Mouse (Mus musculus) forebrain, embryonic 14.5 days (tissue): ENCODE measurements around the gene Lztr1. TPM values are rescaled to one million over a fixed set of nuclear protein-coding genes. Genes with fewer than 3 reads are reported as not detected.
A peak's percentile ranks its signal among the peaks of the same experiment; 100 is the strongest.
"Not testable (repeated sequence)": the region's sequence is repeated elsewhere in the genome, so short reads cannot be mapped to it uniquely, and the experiment has no call there.

ENCODE experiments used
- ATAC-seq: fragments of 200-750 bp; cut with Nextera tagmentation; 2 replicates; pipeline ENCODE4 v1.8.0; 2017; ENCODE audit warnings: mild to moderate bottlenecking, moderate library complexity
- DNase-seq: peaks from one replicate; pipeline ENCODE4 v3.0.0-alpha.2; 2015; ENCODE audit warnings: low spot score
- H3K27ac ChIP-seq: fragments of 300-500 bp; sonication (generic); 2 replicates; pipeline ENCODE4 v1.5.1; 2014; ENCODE audit warnings: low read depth, mild to moderate bottlenecking, control low read depth, low read length, moderate library complexity
- H3K27me3 ChIP-seq: fragments of 300-500 bp; sonication (generic); replicated peaks from 2 replicates; pipeline ENCODE4 v1.6.1; 2014; ENCODE audit warnings: low read length, control low read depth, mixed read lengths; ENCODE audit not compliant: control insufficient read depth, insufficient read depth
- H3K36me3 ChIP-seq: fragments of 300-500 bp; sonication (generic); 2 replicates; pipeline ENCODE4 v1.6.1; 2014; ENCODE audit warnings: low read length, control low read depth; ENCODE audit not compliant: control insufficient read depth, insufficient read depth
- H3K4me1 ChIP-seq: fragments of 300-500 bp; sonication (generic); 2 replicates; pipeline ENCODE4 v1.6.1; 2014; ENCODE audit warnings: antibody characterized with exemption, low read length, control low read depth; ENCODE audit not compliant: control insufficient read depth, insufficient read depth
- H3K4me2 ChIP-seq: fragments of 300-500 bp; sonication (generic); 2 replicates; pipeline ENCODE4 v1.6.1; 2014; ENCODE audit warnings: mild to moderate bottlenecking, control low read depth, low read length
- H3K4me3 ChIP-seq: fragments of 300-500 bp; sonication (generic); 2 replicates; pipeline ENCODE4 v1.5.1; 2014; ENCODE audit warnings: low read depth, low read length, control low read depth
- H3K9ac ChIP-seq: fragments of 300-500 bp; sonication (generic); 2 replicates; pipeline ENCODE4 v1.6.1; 2014; ENCODE audit warnings: mild to moderate bottlenecking, low read length, control low read depth, moderate library complexity
- H3K9me3 ChIP-seq: fragments of 300-500 bp; sonication (generic); replicated peaks from 2 replicates; pipeline ENCODE4 v1.6.1; 2016; ENCODE audit warnings: low read length, control low read depth, mixed read lengths; ENCODE audit not compliant: control insufficient read depth
- WGBS: fragments of 180-500 bp; shearing (Covaris S2); extraction: QIAGEN DNeasy Blood & Tissue Kit; methylation state at CpG from one replicate; pipeline ENCODE4 v1.1.7; 2014; 5-methylcytosine and 5-hydroxymethylcytosine counted together
- polyA plus RNA-seq: library from polyadenylated mRNA; unstranded; fragments of >200 nt; fragmentation: Nextera tagmentation; extraction: Ambion mirVana; gene quantifications from 2 replicates; pipeline ENCODE4 v1.2.1, GENCODE M21; 2014

Lztr1 gene
- polyA plus RNA-seq, 1 experiment from 2014 or later: 87.6 TPM

- no peak overlapping the region for H3K9ac ChIP-seq
- ATAC-seq: peak; percentile 69; the same call in 1 of the 2 replicates
- H3K4me3 ChIP-seq: no peak overlapping the region
- DNase-seq: peak; percentile 86
- 43% methylated on average over 2 of the region's 2 CpGs for WGBS
- no peak overlapping the region for H3K4me2 ChIP-seq
- peak overlapping the region; percentile 80 for H3K27ac ChIP-seq
- H3K27me3 ChIP-seq: no peaks in the 10 kb centered on the region
- H3K36me3 ChIP-seq: no peaks in the 10 kb centered on the region
- no peaks in the 10 kb centered on the region for H3K9me3 ChIP-seq
- peaks cover 20% of the 10 kb centered on the region for H3K4me1 ChIP-seq
These were observed 11.8 kb upstream of the Lztr1 start for GRCm38 (mm10) chr16:17496499-17497305.

- Histone ChIP-seq H3K27me3 (no peaks in the 10 kb centered on the region), H3K4me3 (no peak overlapping the region), H3K4me2 (peak overlapping the region; percentile 14; the same call in 1 of the 2 replicates), H3K9me3 (no peaks in the 10 kb centered on the region), H3K27ac (peak overlapping the region; percentile 5; the same call in 1 of the 2 replicates), H3K4me1 (peaks cover 20% of the 10 kb centered on the region), H3K36me3 (no peaks in the 10 kb centered on the region), H3K9ac (peak overlapping the region; percentile 46)
- WGBS: 12% methylated on average over 10 of the region's 10 CpGs
- ATAC-seq (peak; percentile 66), DNase-seq (peak; percentile 61)
These were observed 9.1 kb upstream of the Lztr1 start for GRCm38 (mm10) chr16:17499249-17499883.

- ATAC-seq (no peak), DNase-seq (no peak)
- H3K27me3 ChIP-seq: no peaks in the 10 kb centered on the region
- no peak overlapping the region for H3K9ac ChIP-seq
- WGBS: 85% methylated on average over 4 of the region's 4 CpGs
- H3K27ac ChIP-seq: no peak overlapping the region
- H3K9me3 ChIP-seq: no peaks in the 10 kb centered on the region
- H3K4me1 ChIP-seq: peaks cover 9% of the 10 kb centered on the region; the same call in 1 of the 2 replicates
- no peak overlapping the region for H3K4me2 ChIP-seq
- H3K36me3 ChIP-seq: no peaks in the 10 kb centered on the region
- H3K4me3 ChIP-seq: no peak overlapping the region
These were observed 5.8 kb upstream of the Lztr1 start for GRCm38 (mm10) chr16:17502681-17503080.

- H3K27me3 ChIP-seq: no peaks in the 10 kb centered on the region
- H3K9ac ChIP-seq: no peak overlapping the region
- ATAC-seq (no peak), DNase-seq (no peak)
- no peak overlapping the region for H3K4me3 ChIP-seq
- no peak overlapping the region for H3K27ac ChIP-seq
- 92% methylated on average over 5 of the region's 5 CpGs for WGBS
- no peak overlapping the region for H3K4me2 ChIP-seq
- peaks cover 7% of the 10 kb centered on the region; the same call in 1 of the 2 replicates for H3K36me3 ChIP-seq
- H3K4me1 ChIP-seq: peaks cover 11% of the 10 kb centered on the region
- H3K9me3 ChIP-seq: no peaks in the 10 kb centered on the region
These were observed 1.4 kb upstream of the Lztr1 start for GRCm38 (mm10) chr16:17507018-17507552.

GRCm38 (mm10) chr16:17508031-17508430 lies 457 bp upstream of the Lztr1 start:
- WGBS: 32% methylated on average over 3 of the region's 3 CpGs
- H3K9ac ChIP-seq: peak overlapping the region; percentile 84
- H3K4me2 ChIP-seq: peak overlapping the region; percentile 70
- not testable (repeated sequence) for DNase-seq, H3K27me3 ChIP-seq, H3K9me3 ChIP-seq
- peak overlapping the region; percentile 71 for H3K27ac ChIP-seq
- peaks cover 16% of the 10 kb centered on the region for H3K36me3 ChIP-seq
- ATAC-seq: peak; percentile 10
- peaks cover 11% of the 10 kb centered on the region for H3K4me1 ChIP-seq
- H3K4me3 ChIP-seq: peak overlapping the region; percentile 70

- Histone ChIP-seq H3K9ac (peak overlapping the region; percentile 84), H3K4me3 (peak overlapping the region; percentile 70), H3K9me3 (no peaks in the 10 kb centered on the region), H3K36me3 (peaks cover 27% of the 10 kb centered on the region), H3K27me3 (no peaks in the 10 kb centered on the region), H3K27ac (0 out of 2 replicates have a peak overlapping the region, but pooled peaks have one; percentile 49), H3K4me1 (peaks cover 11% of the 10 kb centered on the region), H3K4me2 (peak overlapping the region; percentile 70)
- DNase-seq: no peak
- 11% methylated on average over 9 of the region's 9 CpGs for WGBS
- ATAC-seq: no peak
These were observed 731 bp downstream of the Lztr1 start for GRCm38 (mm10) chr16:17509240-17509597.

GRCm38 (mm10) chr16:17510143-17510542 lies 1.7 kb downstream of the Lztr1 start:
- peaks cover 11% of the 10 kb centered on the region for H3K4me1 ChIP-seq

GRCm38 (mm10) chr16:17510686-17511085 lies 2.2 kb downstream of the Lztr1 start:
- ATAC-seq: no peak

More at GRCm38 (mm10) chr16:17510143-17510542, 1.7 kb downstream of the Lztr1 start:
- no peak overlapping the region for H3K4me3 ChIP-seq
- no peak overlapping the region for H3K27ac ChIP-seq
- peak overlapping the region; percentile 70 for H3K4me2 ChIP-seq
- H3K36me3 ChIP-seq: peaks cover 33% of the 10 kb centered on the region
- H3K9ac ChIP-seq: 0 out of 2 replicates have a peak overlapping the region, but pooled peaks have one; percentile 84
- DNase-seq (no peak), ATAC-seq (no peak)
- H3K9me3 ChIP-seq: no peaks in the 10 kb centered on the region
- H3K27me3 ChIP-seq: no peaks in the 10 kb centered on the region
- 98% methylated on average over 2 of the region's 2 CpGs for WGBS

More at GRCm38 (mm10) chr16:17510686-17511085, 2.2 kb downstream of the Lztr1 start:
- H3K4me2 ChIP-seq: no peak overlapping the region
- H3K36me3 ChIP-seq: peaks cover 39% of the 10 kb centered on the region
- no peak overlapping the region for H3K9ac ChIP-seq
- H3K27ac ChIP-seq: no peak overlapping the region
- no peak overlapping the region for H3K4me3 ChIP-seq
- no peaks in the 10 kb centered on the region for H3K9me3 ChIP-seq
- H3K27me3 ChIP-seq: no peaks in the 10 kb centered on the region
- no peak for DNase-seq
- 80% methylated on average over 2 of the region's 2 CpGs for WGBS
- H3K4me1 ChIP-seq: peaks cover 11% of the 10 kb centered on the region
